ENCODE assay signal across 10 mouse cellular contexts in the genomic region with DNA sequence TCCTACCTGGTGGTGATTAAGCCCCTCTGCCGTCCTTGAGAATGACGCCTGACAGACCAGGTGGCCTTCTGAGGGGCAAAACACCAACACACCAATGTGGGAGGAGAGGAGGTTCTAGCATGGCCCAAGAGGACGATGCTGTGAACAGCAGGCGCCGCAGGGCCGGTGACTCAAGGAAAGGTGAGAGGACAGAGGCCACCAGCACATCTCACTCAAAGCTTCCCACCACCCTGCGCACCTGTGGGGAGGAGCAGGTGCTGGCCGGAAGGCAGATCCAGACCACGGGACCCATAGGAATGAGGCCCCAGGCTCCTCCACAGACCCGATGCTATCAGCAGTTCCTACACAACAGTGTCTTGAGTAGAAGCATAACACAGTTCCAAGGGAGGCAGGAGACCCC. TPM values are rescaled to one million over a fixed set of nuclear protein-coding genes. Genes with fewer than 3 reads are reported as not detected.
DNase-seq lines count a peak whose midpoint lies in the region; ATAC-seq and TF ChIP-seq lines count a peak whose summit lies in the region.
"Had no signal": no experiment of that assay in that cellular context is flagged by ENCODE, and none has a peak within 500 bp of the region (broad histone marks: within the 10 kb centered on the region; RNA-seq: fewer than 3 reads in every experiment).

No protein-coding gene starts in this region.

- H3K4me2 ChIP-seq in limb, embryonic 11.5 days (ENCODE audit: low read depth, severe bottlenecking): peak overlapping the region; percentile 88
- H3K4me2 ChIP-seq in stomach, embryonic 15.5 days: peak overlapping the region; percentile 99

- H3K9me3 ChIP-seq in limb, embryonic 11.5 days (ENCODE audit: control insufficient read depth, low read length): no peaks in the 10 kb centered on the region
- no peaks in the 10 kb centered on the region for H3K9me3 ChIP-seq in stomach, embryonic 15.5 days

- no peak for ATAC-seq in limb, embryonic 11.5 days (ENCODE audit: insufficient number of reproducible peaks, low FRiP score, low TSS enrichment, low read depth)
- ATAC-seq in stomach, embryonic 15.5 days (ENCODE audit: insufficient read depth, low FRiP score, low read depth): no peak

- peak overlapping the region; percentile 93 for H3K4me3 ChIP-seq in testis, adult 2 months (ENCODE audit: control insufficient read depth, low read depth, low read length)
- peak overlapping the region; percentile 72 for H3K4me3 ChIP-seq in limb, embryonic 11.5 days (ENCODE audit: low read depth, low read length)
- peak overlapping the region; percentile 68; the same call in 1 of the 2 replicates for H3K4me3 ChIP-seq in stomach, embryonic 15.5 days (replicated peaks)

- peak overlapping the region; percentile 27; the same call in 1 of the 2 replicates for H3K27ac ChIP-seq in testis, adult 2 months (ENCODE audit: control insufficient read depth, insufficient read depth, low read depth, low read length)
- no peak overlapping the region for H3K27ac ChIP-seq in limb, embryonic 11.5 days (replicated peaks; ENCODE audit: low read depth, low read length)
- H3K27ac ChIP-seq in stomach, embryonic 15.5 days: no peak overlapping the region

- no peak for TF ChIP-seq CTCF in testis, adult 2 months (IDR thresholded peaks at IDR 0.05; ENCODE audit: control insufficient read depth, insufficient read depth, insufficient replicate concordance, low read depth, low read length)

- WGBS in limb, embryonic 11.5 days: 35% methylated on average over 10 of the region's 10 CpGs
- 30% methylated on average over 10 of the region's 10 CpGs for WGBS in stomach, embryonic 15.5 days

- peak overlapping the region; percentile 90; the same call in 1 of the 2 replicates for H3K9ac ChIP-seq in limb, embryonic 11.5 days (ENCODE audit: low read length)
- no peak overlapping the region for H3K9ac ChIP-seq in stomach, embryonic 15.5 days

- peak; percentile 53 to 55 for DNase-seq in cerebellum, postnatal 10 days
- no peak for DNase-seq in cerebellum, adult 8-10 months
- no peak for DNase-seq in testis, postnatal 14 days (ENCODE audit: low spot score)
- no peak for DNase-seq in limb, embryonic 11.5 days (ENCODE audit: low spot score)
- DNase-seq in urinary bladder, postnatal 10 days (ENCODE audit: low spot score): no peak
- DNase-seq in adrenal gland, adult (ENCODE audit: inconsistent age in 2 of 2, low spot score in 1 of 2): no peak
- DNase-seq: B cell, adult 2 months; right cerebral cortex, adult 18-20 months had no signal

- H3K36me3 ChIP-seq in testis, adult 2 months (ENCODE audit: control insufficient read depth, insufficient read depth, low read length): no peaks in the 10 kb centered on the region
- no peaks in the 10 kb centered on the region for H3K36me3 ChIP-seq in limb, embryonic 11.5 days (ENCODE audit: control insufficient read depth, insufficient read depth, low read length)
- no peaks in the 10 kb centered on the region for H3K36me3 ChIP-seq in stomach, embryonic 15.5 days

- TF ChIP-seq POLR2A in testis, adult 2 months (IDR thresholded peaks at IDR 0.05; ENCODE audit: control insufficient read depth, low read depth, low read length): no peak

- peaks cover 14% of the 10 kb centered on the region for H3K4me1 ChIP-seq in testis, adult 2 months (ENCODE audit: control insufficient read depth, insufficient read depth, low read length)
- H3K4me1 ChIP-seq in limb, embryonic 11.5 days (ENCODE audit: control insufficient read depth, insufficient read depth, low read length): peaks cover 24% of the 10 kb centered on the region
- H3K4me1 ChIP-seq in stomach, embryonic 15.5 days: peaks cover 8% of the 10 kb centered on the region; the same call in 1 of the 2 replicates

- no peaks in the 10 kb centered on the region for H3K27me3 ChIP-seq in testis, adult 2 months (ENCODE audit: control insufficient read depth, insufficient read depth, low read length)
- H3K27me3 ChIP-seq in limb, embryonic 11.5 days (ENCODE audit: control insufficient read depth, insufficient read depth, low read length): no peaks in the 10 kb centered on the region
- 0 out of 2 replicates have a peak, but pooled peaks cover 11% of the 10 kb centered on the region for H3K27me3 ChIP-seq in stomach, embryonic 15.5 days (replicated peaks)

RNA-seq across cellular contexts. Expression of a gene that starts 1.4 kb away (rescaled TPM):
- 12.3 and 13.1 TPM in 2 replicates for polyA plus RNA-seq in testis, adult 2 months (2012; rRNA removed)
- 8.8 and 8.9 TPM in 2 replicates for polyA plus RNA-seq in limb, embryonic 11.5 days (2014; fragmentation: Nextera tagmentation; extraction: Ambion mirVana)
- 1.2 TPM in 2 replicates for polyA plus RNA-seq in stomach, embryonic 15.5 days (2015; fragmentation: Nextera tagmentation; extraction: Ambion mirVana)

Comparison
In these comparisons a context has a peak if more than half of its experiments do, and no peak if none do; other contexts are left out.
1. DNase-seq: peak in cerebellum, postnatal 10 days (2 of 2); none in cerebellum, adult 8-10 months (single experiment), testis, postnatal 14 days (single experiment), limb, embryonic 11.5 days (single experiment), urinary bladder, postnatal 10 days (single experiment) and adrenal gland, adult (0 of 2).
2. Peak in every context shown above with its lines, with median percentiles within 50 percentile points of each other: H3K4me3 ChIP-seq.